Mouse (Mus musculus) Patski (cell line): ENCODE measurements at regions not wholly inside any gene's neighbourhood (a gene's known extent, or its start where the extent isn't known, plus 50 kb on each side); places are given as distances from the start of the nearest gene placed in this dataset.

Source experiments
- ATAC-seq: fragments of 100-300 bp; one replicate; pipeline ENCODE4 v1.8.0; 2021
- CTCF ChIA-PET: fragments of 350-600 bp; sonication (Branson Sonifier 250); formaldehyde crosslinking; loops from one replicate; lab custom pipeline; 2022; ENCODE audit warnings: inconsistent platforms; lab: Charles Lee
- POLR2A ChIA-PET: fragments of 350-600 bp; sonication (Branson Sonifier 250); formaldehyde crosslinking; loops from one replicate; lab custom pipeline; 2022; ENCODE audit warnings: antibody characterized with exemption, inconsistent platforms; lab: Charles Lee
- DNase-seq: peaks from one replicate; pipeline ENCODE4 v3.0.0-alpha.2; 2011; ENCODE audit warnings: low read depth, low spot score
- H3K27me3 ChIP-seq: fragments of 371-371 bp; one replicate; pipeline ENCODE4 v1.5.1; 2021
- CTCF ChIP-seq: fragments of 100-300 bp; IDR thresholded peaks from one replicate; pipeline ENCODE4 v1.5.1; 2021
- in situ Hi-C: fragments of 300-500 bp; cut with MboI; formaldehyde crosslinking; loops from 3 replicates; pipeline ENCODE4 v1.11.1; 2018; ENCODE audit warnings: low pct_unique_long_range_greater_than_20kb, mixed read lengths

DNA sequence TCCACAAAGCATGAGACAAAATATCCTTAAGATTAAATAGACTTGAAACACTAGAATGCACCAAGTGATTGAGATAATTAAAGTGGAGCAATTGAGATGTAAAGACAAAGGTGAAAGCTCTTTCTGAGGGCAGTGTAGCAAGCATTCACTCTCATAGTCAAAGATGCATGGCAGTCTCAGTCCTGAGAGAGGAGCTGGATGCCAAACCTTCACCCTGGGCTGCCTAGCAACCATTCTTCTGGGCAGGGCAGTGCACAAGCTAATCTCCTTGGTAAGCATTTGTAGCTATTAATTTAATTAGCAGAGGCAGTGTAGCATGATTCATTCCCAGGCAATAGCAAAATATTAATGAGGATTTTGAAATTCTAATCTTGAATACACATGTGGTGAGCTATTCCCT lies 1166.0 kb downstream of the D3Ertd751e start:
- ATAC-seq = no peak
- in situ Hi-C loops = no loop called here
- no peak for TF ChIP-seq CTCF
- ChIA-PET CTCF (interaction anchor here (0.7 to 1.4 kb wide), 2 partner anchors 10 to 16 kb away, joined by 3 read pairs; no protein-coding TSS in a partner anchor), POLR2A (no interaction called here)
- no peaks in the 10 kb centered on the region for H3K27me3 ChIP-seq
- no peak for DNase-seq

DNA sequence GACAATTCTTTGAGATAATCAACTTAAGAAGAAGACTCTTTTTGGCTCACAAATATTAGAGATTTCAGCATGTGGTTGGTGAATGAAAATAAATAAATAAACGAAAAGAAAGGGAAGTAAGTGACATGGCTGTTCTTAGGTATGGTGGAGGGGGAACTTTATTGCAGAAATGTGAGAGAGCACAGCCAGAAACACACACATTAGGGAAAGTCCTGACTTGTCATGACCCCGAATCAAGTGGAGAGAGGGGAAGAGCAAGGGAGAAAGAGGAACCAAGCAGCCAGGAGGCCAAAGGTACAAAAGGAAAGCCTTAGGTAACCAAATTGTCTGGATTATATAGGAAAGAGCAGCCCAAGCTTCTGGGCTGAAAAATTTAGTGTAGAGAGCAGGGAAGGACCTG lies 1172.7 kb downstream of the D3Ertd751e start:
- H3K27me3 ChIP-seq = peaks cover 4% of the 10 kb centered on the region
- TF ChIP-seq CTCF = no peak
- in situ Hi-C loops = no loop called here
- DNase-seq (no peak), ATAC-seq (no peak)
- CTCF ChIA-PET = no interaction called here
- POLR2A ChIA-PET = no interaction called here

DNA sequence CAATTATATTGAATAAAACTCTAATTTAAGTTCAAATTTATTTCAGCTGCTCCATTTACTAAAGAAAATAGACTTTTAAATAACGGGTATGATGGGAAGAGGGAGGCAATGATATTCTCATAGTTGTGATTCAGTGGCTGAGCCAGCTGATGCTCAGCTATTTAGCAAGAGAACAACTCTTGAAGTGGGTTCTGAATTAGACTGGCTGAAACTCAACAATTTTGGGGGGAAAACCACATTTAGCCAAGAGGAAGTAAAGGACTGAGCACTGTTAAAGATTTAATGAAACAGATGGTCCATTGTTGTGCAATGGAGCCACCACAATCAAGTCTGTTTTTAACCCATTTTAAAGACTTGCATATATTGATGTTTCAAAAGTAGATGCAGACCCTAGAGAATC lies 1193.0 kb downstream of the D3Ertd751e start:
- in situ Hi-C loops = no loop called here
- POLR2A ChIA-PET = no interaction called here
- CTCF ChIA-PET = no interaction called here
- peaks cover 3% of the 10 kb centered on the region for H3K27me3 ChIP-seq
- DNase-seq = no peak
- ATAC-seq = no peak
- no peak for TF ChIP-seq CTCF

DNA sequence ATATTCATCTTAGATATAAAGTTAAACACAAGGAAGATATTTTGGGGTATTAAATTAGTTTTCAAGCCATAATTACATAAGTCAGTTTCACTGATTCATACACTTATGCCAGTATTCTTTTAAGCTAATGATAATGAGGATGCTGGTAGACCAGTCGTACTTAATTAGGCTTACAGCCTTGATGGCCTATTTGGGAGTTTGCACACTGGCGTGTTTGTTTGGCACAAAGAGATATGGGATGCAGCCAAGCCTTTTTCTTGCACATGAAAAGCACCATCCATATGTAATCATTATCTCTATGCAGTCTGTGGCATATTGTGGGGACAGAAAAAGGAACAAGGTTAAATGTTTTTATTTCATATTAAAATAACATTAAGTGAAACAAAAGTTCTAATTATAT lies 1234.7 kb downstream of the D3Ertd751e start:
- ATAC-seq (no peak), DNase-seq (no peak)
- in situ Hi-C loops = no loop called here
- no peak for TF ChIP-seq CTCF
- ChIA-PET POLR2A (no interaction called here), CTCF (no interaction called here)
- H3K27me3 ChIP-seq = no peaks in the 10 kb centered on the region
